Mouse (Mus musculus): ENCODE measurements at regions not wholly inside any gene's neighbourhood (a gene's known extent, or its start where the extent isn't known, plus 50 kb on each side); places are given as distances from the start of the nearest gene placed in this dataset.

GRCm38 (mm10) chr17:50425110-50425509, 84.1 kb upstream of the Plcl2 start:
- TF ChIP-seq CTCF (IDR thresholded peaks at IDR 0.05; ENCODE audit: borderline replicate concordance, insufficient read depth, low read depth, low read length), result no peak
- TF ChIP-seq POLR2A (IDR thresholded peaks at IDR 0.05; ENCODE audit: borderline replicate concordance, insufficient read depth, low read length), result no peak
